Mouse (Mus musculus) ES-E14 (cell line): ENCODE data around the gene Adprhl1. TPM values are rescaled to one million over a fixed set of nuclear protein-coding genes. Genes with fewer than 3 reads are reported as not detected.

Source experiments
- DNase-seq: peaks from one replicate; pipeline ENCODE4 v3.0.0-alpha.2; 2013; ENCODE audit warnings: low read depth, low spot score
- H3K27ac ChIP-seq: 2 replicates; pipeline ENCODE4 v1.5.1; 2012; ENCODE audit warnings: low read depth, mild to moderate bottlenecking, low read length, moderate library complexity, mixed read lengths; ENCODE audit not compliant: poor library complexity, insufficient read depth, severe bottlenecking
- H3K36me3 ChIP-seq: 2 replicates; pipeline ENCODE4 v1.6.1; 2012; ENCODE audit warnings: mild to moderate bottlenecking, low read length, moderate library complexity, mixed read lengths; ENCODE audit not compliant: control insufficient read depth, poor library complexity, insufficient read depth, severe bottlenecking
- H3K4me1 ChIP-seq, 2 experiments: fragments of 150-350 bp in 1 of 2; sonication (generic) in 1 of 2; 2 replicates each; pipeline ENCODE4 v1.6.1; 2012; ENCODE audit warnings: low read length in 2 of 2, mild to moderate bottlenecking in 1 of 2, mixed read lengths in 1 of 2; ENCODE audit not compliant: control insufficient read depth in 2 of 2, insufficient read depth in 2 of 2, poor library complexity in 1 of 2
- H3K4me3 ChIP-seq, 2 experiments: fragments of 150-350 bp in 1 of 2; sonication (generic) in 1 of 2; 2 replicates each; pipeline ENCODE4 v1.5.1; 2012; ENCODE audit warnings: low read length in 2 of 2, low read depth in 1 of 2, mild to moderate bottlenecking in 1 of 2, mixed read lengths in 1 of 2; ENCODE audit not compliant: insufficient read depth in 1 of 2, poor library complexity in 1 of 2, severe bottlenecking in 1 of 2
- H3K9ac ChIP-seq: 2 replicates; pipeline ENCODE4 v1.6.1; 2012; ENCODE audit warnings: low read depth, mild to moderate bottlenecking, low read length, mixed read lengths; ENCODE audit not compliant: poor library complexity, insufficient read depth, severe bottlenecking
- H3K9me3 ChIP-seq: fragments of 150-350 bp; sonication (generic); 2 replicates; pipeline ENCODE4 v1.6.1; 2012; ENCODE audit warnings: low read depth, mild to moderate bottlenecking, low read length; ENCODE audit not compliant: control insufficient read depth, insufficient read depth
- CHD2 ChIP-seq: IDR thresholded peaks from 2 replicates; pipeline ENCODE4 v1.6.1; 2014; ENCODE audit warnings: mild to moderate bottlenecking, low read depth, low read length, inconsistent platforms
- HCFC1 ChIP-seq: IDR thresholded peaks from 2 replicates; pipeline ENCODE4 v1.6.1; 2012; ENCODE audit warnings: low read length, inconsistent platforms, borderline replicate concordance; ENCODE audit not compliant: insufficient read depth
- MAFK ChIP-seq: IDR thresholded peaks from 2 replicates; pipeline ENCODE4 v1.6.1; 2014; ENCODE audit warnings: mild to moderate bottlenecking, low read depth, low read length, inconsistent platforms; ENCODE audit not compliant: insufficient read depth
- ZC3H11A ChIP-seq: IDR thresholded peaks from 2 replicates; pipeline ENCODE4 v1.6.1; 2012; ENCODE audit warnings: low read depth, mild to moderate bottlenecking, inconsistent platforms, low read length, borderline replicate concordance
- ZNF384 ChIP-seq: IDR thresholded peaks from 2 replicates; pipeline ENCODE4 v1.6.1; 2012; ENCODE audit warnings: low read depth, low read length, inconsistent platforms
- in situ Hi-C, 2 experiments: fragments of 600-800 bp; cut with MboI; formaldehyde crosslinking; loops; one replicate each; pipeline ENCODE4 v1.15.1; 2025; ENCODE audit warnings: low sequenced_read_pairs in 2 of 2, inconsistent platforms in 1 of 2; ENCODE audit not compliant: unreplicated experiment in 2 of 2
- total RNA-seq: library from RNA; depleted of rRNA; stranded (reverse); fragments of 300-350 nt; gene quantifications from 2 replicates; pipeline ENCODE4 v1.2.3, GENCODE M21; 2012

The Adprhl1 gene
- total RNA-seq, 1 experiment, result 0.31 TPM

- H3K4me3 ChIP-seq, result no peak overlapping the region
- no peak for DNase-seq
- H3K4me1 ChIP-seq, result no peaks in the 10 kb centered on the region
- no peak overlapping the region for H3K27ac ChIP-seq
- TF ChIP-seq HCFC1, result no peak
- no peak for TF ChIP-seq ZNF384
- no peak for TF ChIP-seq MAFK
- no peak for TF ChIP-seq CHD2
- TF ChIP-seq ZC3H11A, result no peak
- no peak overlapping the region for H3K9ac ChIP-seq
- no peaks in the 10 kb centered on the region for H3K9me3 ChIP-seq
- in situ Hi-C loops, result no loop called here
- no peaks in the 10 kb centered on the region for H3K36me3 ChIP-seq
Observed at GRCm38 (mm10) chr8:13283200-13283599, 29.2 kb upstream of the Adprhl1 start.

GRCm38 (mm10) chr8:13276941-13277447 lies 23.0 kb upstream of the Adprhl1 start:
- Histone ChIP-seq H3K36me3 (no peaks in the 10 kb centered on the region), H3K27ac (no peak overlapping the region), H3K4me3 (no peak overlapping the region), H3K9me3 (no peaks in the 10 kb centered on the region), H3K4me1 (no peaks in the 10 kb centered on the region), H3K9ac (no peak overlapping the region)
- in situ Hi-C loops, result no loop called here
- TF ChIP-seq MAFK (no peak), ZC3H11A (no peak), ZNF384 (no peak), CHD2 (no peak), HCFC1 (no peak)
- DNase-seq, result no peak

GRCm38 (mm10) chr8:13272834-13273233 lies 18.9 kb upstream of the Adprhl1 start:
- DNase-seq, result no peak
- H3K27ac ChIP-seq, result no peak overlapping the region
- in situ Hi-C loops, result loop anchor here in 1 of 2 experiments (25.0 kb wide), 1 partner anchor 286 kb away; no protein-coding TSS in a partner anchor
- no peaks in the 10 kb centered on the region for H3K4me1 ChIP-seq
- no peak overlapping the region for H3K4me3 ChIP-seq
- H3K9me3 ChIP-seq, result no peaks in the 10 kb centered on the region
- TF ChIP-seq ZC3H11A (no peak), ZNF384 (no peak), HCFC1 (no peak), MAFK (no peak), CHD2 (no peak)
- no peak overlapping the region for H3K9ac ChIP-seq
- no peaks in the 10 kb centered on the region; the same call in 1 of the 2 replicates for H3K36me3 ChIP-seq

- in situ Hi-C loops, result loop anchor here in 1 of 2 experiments (25.0 kb wide), 1 partner anchor 280 kb away; no protein-coding TSS in a partner anchor
- no peak for DNase-seq
Observed at GRCm38 (mm10) chr8:13267566-13267965, 13.6 kb upstream of the Adprhl1 start.

More at GRCm38 (mm10) chr8:13267566-13267965, 13.6 kb upstream of the Adprhl1 start:
- Histone ChIP-seq H3K27ac (no peak overlapping the region), H3K4me1 (no peaks in the 10 kb centered on the region), H3K9me3 (no peaks in the 10 kb centered on the region), H3K36me3 (no peaks in the 10 kb centered on the region; the same call in 1 of the 2 replicates), H3K4me3 (no peak overlapping the region), H3K9ac (no peak overlapping the region)
- no peak for TF ChIP-seq ZNF384
- no peak for TF ChIP-seq MAFK
- no peak for TF ChIP-seq HCFC1
- TF ChIP-seq CHD2, result no peak
- TF ChIP-seq ZC3H11A, result no peak
